Mouse (Mus musculus): Measurements from ENCODE around the gene Fxyd7.

DNA sequence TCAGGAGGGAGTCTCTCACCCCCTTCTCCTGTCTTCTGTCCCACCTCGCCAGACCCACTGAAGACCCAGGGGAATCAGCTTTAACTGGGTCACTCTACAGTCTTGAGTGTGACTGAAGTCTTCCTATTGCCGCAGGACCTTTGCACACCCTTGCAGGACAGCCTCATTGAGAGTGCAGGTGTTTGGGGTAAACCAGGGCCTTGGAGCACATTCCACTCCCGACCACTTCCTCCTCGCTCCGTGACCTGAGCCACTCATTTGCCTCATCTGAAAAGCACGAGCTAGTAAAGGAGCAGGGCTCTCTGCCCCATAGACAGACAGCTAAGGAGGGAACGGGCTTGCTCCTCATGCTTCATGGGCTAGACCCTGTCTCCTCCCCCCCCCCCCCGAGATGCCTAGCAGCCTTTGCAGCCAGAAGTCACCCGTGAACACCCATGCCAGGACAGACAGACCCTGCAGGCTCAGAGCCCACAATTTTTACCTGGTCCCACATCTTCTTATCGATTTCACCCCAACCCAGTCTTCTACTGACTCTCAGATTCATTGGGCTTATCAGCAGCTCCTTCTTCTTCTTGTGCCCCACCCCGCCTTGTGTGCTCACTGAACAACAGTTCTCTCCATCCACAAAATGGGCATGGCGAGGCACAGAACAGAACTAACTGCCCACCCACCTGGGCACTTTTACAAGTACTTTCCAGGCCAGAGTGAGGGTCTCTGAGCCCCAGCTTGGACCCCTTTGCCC is 10.8 kb downstream of the Fxyd7 start:
- no peak for TF ChIP-seq POLR2A (IDR thresholded peaks at IDR 0.05; ENCODE audit: insufficient read length, low read depth)
- no peak for TF ChIP-seq E2F4 (IDR thresholded peaks at IDR 0.05; ENCODE audit: insufficient read depth)
- no peak for TF ChIP-seq USF1 (IDR thresholded peaks at IDR 0.05; ENCODE audit: low read depth)

Data from myocyte (in vitro differentiated cells).